Mouse (Mus musculus) limb, embryonic 11.5 days (tissue): ENCODE measurements around the gene Slc12a8. TPM values are rescaled to one million over a fixed set of nuclear protein-coding genes. Genes with fewer than 3 reads are reported as not detected.
"Not testable (repeated sequence)": the region's sequence is repeated elsewhere in the genome, so short reads cannot be mapped to it uniquely, and the experiment has no call there.

Source experiments
- ATAC-seq: fragments of 200-750 bp; cut with Nextera tagmentation; 2 replicates; pipeline ENCODE4 v1.8.0; 2017; ENCODE audit warnings: low read depth; ENCODE audit not compliant: insufficient number of reproducible peaks, low FRiP score, low TSS enrichment
- DNase-seq: peaks from one replicate; pipeline ENCODE4 v3.0.0-alpha.2; 2015; ENCODE audit warnings: low spot score
- H3K27ac ChIP-seq: fragments of 300-500 bp; sonication (generic); replicated peaks from 2 replicates; pipeline ENCODE4 v1.5.1; 2014; ENCODE audit warnings: low read depth, mild to moderate bottlenecking, low read length
- H3K27me3 ChIP-seq: fragments of 300-500 bp; sonication (generic); 2 replicates; pipeline ENCODE4 v1.6.1; 2014; ENCODE audit warnings: mild to moderate bottlenecking, low read length, mixed read lengths; ENCODE audit not compliant: control insufficient read depth, insufficient read depth
- H3K36me3 ChIP-seq: fragments of 300-500 bp; sonication (generic); 2 replicates; pipeline ENCODE4 v1.6.1; 2014; ENCODE audit warnings: mild to moderate bottlenecking, low read length, moderate library complexity, mixed read lengths; ENCODE audit not compliant: control insufficient read depth, insufficient read depth
- H3K4me1 ChIP-seq: fragments of 300-500 bp; sonication (generic); 2 replicates; pipeline ENCODE4 v1.6.1; 2014; ENCODE audit warnings: low read length, mixed read lengths; ENCODE audit not compliant: control insufficient read depth, insufficient read depth
- H3K4me2 ChIP-seq: fragments of 300-500 bp; sonication (generic); 2 replicates; pipeline ENCODE4 v1.6.1; 2014; ENCODE audit warnings: low read depth, mild to moderate bottlenecking, moderate library complexity; ENCODE audit not compliant: severe bottlenecking
- H3K4me3 ChIP-seq: fragments of 300-500 bp; sonication (generic); 2 replicates; pipeline ENCODE4 v1.5.1; 2014; ENCODE audit warnings: low read depth, low read length
- H3K9ac ChIP-seq: fragments of 300-500 bp; sonication (generic); 2 replicates; pipeline ENCODE4 v1.6.1; 2014; ENCODE audit warnings: mild to moderate bottlenecking, low read length
- H3K9me3 ChIP-seq: fragments of 300-500 bp; sonication (generic); 2 replicates; pipeline ENCODE4 v1.6.1; 2016; ENCODE audit warnings: low read length; ENCODE audit not compliant: control insufficient read depth
- WGBS: fragments of 180-500 bp; shearing (Covaris S2); extraction: QIAGEN DNeasy Blood & Tissue Kit; methylation state at CpG from one replicate; pipeline ENCODE4 v1.1.7; 2014; 5-methylcytosine and 5-hydroxymethylcytosine counted together
- polyA plus RNA-seq: library from polyadenylated mRNA; unstranded; fragments of >200 nt; fragmentation: Nextera tagmentation; extraction: Ambion mirVana; gene quantifications from 2 replicates; pipeline ENCODE4 v1.2.1, GENCODE M21; 2014

The Slc12a8 gene
- polyA plus RNA-seq, 1 experiment from 2014 or later, result 0.49 TPM

DNA sequence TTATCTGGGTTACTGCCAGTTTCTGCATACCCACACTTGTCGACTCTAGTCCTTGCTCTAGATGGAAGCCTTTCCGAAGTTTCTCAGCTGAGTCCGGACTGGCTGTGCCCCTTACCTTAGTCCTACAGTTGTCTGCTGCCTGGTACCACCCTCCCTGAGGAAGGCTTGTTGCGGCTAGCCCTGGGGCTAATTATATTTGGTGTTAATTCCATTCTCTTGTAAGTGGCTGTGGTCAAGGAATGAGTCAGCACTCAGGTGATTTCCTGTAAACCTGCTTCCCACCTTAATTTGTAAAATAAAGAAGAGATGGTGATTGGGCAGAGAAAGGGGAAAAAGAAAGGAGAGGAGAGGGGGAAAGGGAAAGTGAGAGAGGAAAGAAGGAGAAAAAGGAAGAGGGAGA lies 9.0 kb upstream of the Slc12a8 start:
- ATAC-seq (no peak), DNase-seq (no peak)
- no peaks in the 10 kb centered on the region for H3K4me1 ChIP-seq
- H3K36me3 ChIP-seq, result no peaks in the 10 kb centered on the region
- 90% methylated on average over 4 of the region's 4 CpGs for WGBS
- H3K9ac ChIP-seq, result no peak overlapping the region
- H3K4me3 ChIP-seq, result no peak overlapping the region
- no peaks in the 10 kb centered on the region for H3K9me3 ChIP-seq
- H3K4me2 ChIP-seq, result no peak overlapping the region
- no peaks in the 10 kb centered on the region for H3K27me3 ChIP-seq
- no peak overlapping the region for H3K27ac ChIP-seq

DNA sequence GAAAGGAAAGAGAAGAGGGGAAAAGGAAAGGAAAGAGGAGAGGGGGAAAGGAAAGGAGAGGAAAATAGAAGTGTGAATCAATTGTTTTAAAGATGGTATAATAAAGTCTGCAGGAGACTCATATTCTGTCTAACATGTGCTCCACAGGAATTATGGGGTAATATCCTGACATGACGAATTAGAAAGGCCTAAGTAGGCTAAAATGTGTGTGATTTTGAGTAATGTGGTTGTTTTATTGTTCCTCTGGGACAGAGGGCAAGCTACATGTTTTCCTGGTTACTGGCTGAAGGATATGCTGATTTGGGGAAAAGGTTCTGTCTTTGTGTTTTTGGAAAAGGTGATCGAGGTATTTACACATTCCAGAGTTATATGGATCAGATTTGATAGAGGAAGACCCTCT lies 7.9 kb upstream of the Slc12a8 start:
- not testable (repeated sequence) for DNase-seq, H3K27ac ChIP-seq, ATAC-seq, H3K27me3 ChIP-seq, H3K4me1 ChIP-seq, H3K9me3 ChIP-seq, H3K4me2 ChIP-seq, H3K4me3 ChIP-seq, H3K9ac ChIP-seq, H3K36me3 ChIP-seq
- 88% methylated on average over 2 of the region's 2 CpGs for WGBS

DNA sequence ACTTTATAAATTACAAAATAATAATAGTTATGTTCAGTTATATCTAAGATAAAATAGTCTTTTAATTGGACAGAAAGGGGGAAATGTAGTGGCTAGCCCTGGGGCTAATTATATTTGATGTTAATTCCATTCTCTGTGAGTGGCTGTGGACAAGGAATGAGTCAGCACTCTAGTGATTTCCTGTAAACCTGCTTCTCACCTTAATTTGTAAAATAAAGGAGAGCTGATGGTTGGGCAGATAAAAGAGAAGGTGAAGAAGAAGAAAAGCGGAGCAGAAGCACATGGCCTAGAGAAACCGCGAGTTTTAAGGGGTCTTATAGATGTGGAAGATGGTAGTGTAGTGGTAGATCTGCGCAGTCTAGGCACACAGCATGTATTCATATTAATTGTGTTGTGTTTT lies 6.3 kb upstream of the Slc12a8 start:
- ATAC-seq, result not testable (repeated sequence)

DNA sequence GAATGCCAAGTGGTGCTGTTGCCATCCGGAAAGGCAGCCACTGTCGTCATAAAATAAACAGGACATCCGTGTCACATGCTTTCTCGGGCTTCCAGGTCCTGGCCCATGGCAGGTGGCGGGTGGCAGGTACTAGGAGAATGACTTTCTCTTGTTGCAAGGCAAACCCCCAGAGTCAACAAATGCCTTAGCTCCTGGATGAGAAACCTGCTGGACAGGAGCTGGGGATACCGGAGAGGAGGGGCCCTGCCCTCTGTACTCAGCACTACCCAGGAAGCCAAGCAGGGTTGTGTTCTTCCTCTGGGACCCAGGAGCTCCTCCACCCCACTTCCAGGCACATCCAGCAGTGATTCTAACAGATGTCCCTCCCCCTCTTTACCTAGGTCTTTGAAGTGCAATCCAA lies 4.6 kb upstream of the Slc12a8 start:
- no peaks in the 10 kb centered on the region for H3K36me3 ChIP-seq
- no peak overlapping the region for H3K4me3 ChIP-seq
- DNase-seq, result no peak
- no peaks in the 10 kb centered on the region for H3K27me3 ChIP-seq
- no peak overlapping the region for H3K27ac ChIP-seq
- no peak for ATAC-seq
- 84% methylated on average over 6 of the region's 6 CpGs for WGBS
- peaks cover 5% of the 10 kb centered on the region for H3K4me1 ChIP-seq
- no peak overlapping the region for H3K9ac ChIP-seq
- H3K4me2 ChIP-seq, result no peak overlapping the region
- no peaks in the 10 kb centered on the region for H3K9me3 ChIP-seq

More for the DNA sequence above, 6.3 kb upstream of the Slc12a8 start:
- H3K27ac ChIP-seq, H3K9ac ChIP-seq, DNase-seq, H3K4me3 ChIP-seq, H3K4me2 ChIP-seq, H3K27me3 ChIP-seq, H3K9me3 ChIP-seq, H3K4me1 ChIP-seq, H3K36me3 ChIP-seq: not testable (repeated sequence)
- WGBS, result 95% methylated on average over 4 of the region's 4 CpGs

DNA sequence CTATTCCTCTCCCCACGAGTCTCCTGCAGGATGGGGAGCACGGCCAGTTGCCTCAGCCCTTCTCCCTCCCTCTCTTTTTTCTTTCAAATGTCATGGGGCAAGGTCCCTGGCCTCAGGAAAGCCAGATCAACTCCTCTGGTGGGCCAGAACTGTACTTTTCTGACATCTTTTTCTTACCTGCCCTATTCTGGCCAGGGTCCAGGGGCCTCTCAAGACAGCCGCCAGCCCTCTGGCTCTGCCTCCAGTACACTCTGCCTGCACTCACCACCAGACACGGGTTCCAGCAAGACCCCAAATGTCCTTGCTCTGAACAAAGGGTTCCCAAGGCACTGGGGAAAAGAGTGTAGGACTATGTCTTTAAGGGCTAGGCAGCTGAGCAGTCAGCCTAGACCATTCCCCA lies 499 bp downstream of the Slc12a8 start:
- no peaks in the 10 kb centered on the region for H3K27me3 ChIP-seq
- H3K27ac ChIP-seq, result no peak overlapping the region
- H3K4me2 ChIP-seq, result peak overlapping the region; percentile 52
- ATAC-seq, result no peak
- no peak overlapping the region; the same call in 1 of the 2 replicates for H3K9ac ChIP-seq
- no peak for DNase-seq
- H3K4me1 ChIP-seq, result peaks cover 5% of the 10 kb centered on the region
- WGBS, result 28% methylated on average over 4 of the region's 4 CpGs
- H3K36me3 ChIP-seq, result no peaks in the 10 kb centered on the region
- H3K4me3 ChIP-seq, result no peak overlapping the region
- H3K9me3 ChIP-seq, result no peaks in the 10 kb centered on the region

DNA sequence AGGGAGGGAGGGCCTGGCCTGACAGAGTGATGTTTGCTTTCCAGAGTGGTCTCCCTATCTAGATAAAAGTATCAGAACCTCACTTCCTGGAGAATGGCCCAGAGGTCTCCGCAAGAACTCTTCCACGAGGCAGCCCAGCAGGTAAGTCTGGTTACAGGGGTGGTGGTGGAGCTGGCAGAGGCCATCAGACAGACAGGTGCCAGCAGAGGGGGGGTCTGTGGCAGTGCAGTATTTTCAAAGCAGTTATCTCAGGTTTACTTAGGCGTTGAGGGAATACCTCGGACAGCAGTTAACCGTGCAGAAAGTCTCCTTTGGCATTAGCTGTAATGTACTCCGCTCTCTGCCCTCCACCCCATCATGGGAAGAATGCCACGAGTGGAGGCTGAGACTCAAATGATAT lies 1.1 kb downstream of the Slc12a8 start:
- DNase-seq (no peak), ATAC-seq (no peak)
- no peaks in the 10 kb centered on the region for H3K9me3 ChIP-seq
- H3K9ac ChIP-seq, result no peak overlapping the region
- H3K27ac ChIP-seq, result no peak overlapping the region
- no peaks in the 10 kb centered on the region for H3K27me3 ChIP-seq
- no peak overlapping the region for H3K4me2 ChIP-seq
- WGBS, result 68% methylated on average over 7 of the region's 7 CpGs
- H3K36me3 ChIP-seq, result no peaks in the 10 kb centered on the region
- H3K4me1 ChIP-seq, result peaks cover 5% of the 10 kb centered on the region
- H3K4me3 ChIP-seq, result no peak overlapping the region

DNA sequence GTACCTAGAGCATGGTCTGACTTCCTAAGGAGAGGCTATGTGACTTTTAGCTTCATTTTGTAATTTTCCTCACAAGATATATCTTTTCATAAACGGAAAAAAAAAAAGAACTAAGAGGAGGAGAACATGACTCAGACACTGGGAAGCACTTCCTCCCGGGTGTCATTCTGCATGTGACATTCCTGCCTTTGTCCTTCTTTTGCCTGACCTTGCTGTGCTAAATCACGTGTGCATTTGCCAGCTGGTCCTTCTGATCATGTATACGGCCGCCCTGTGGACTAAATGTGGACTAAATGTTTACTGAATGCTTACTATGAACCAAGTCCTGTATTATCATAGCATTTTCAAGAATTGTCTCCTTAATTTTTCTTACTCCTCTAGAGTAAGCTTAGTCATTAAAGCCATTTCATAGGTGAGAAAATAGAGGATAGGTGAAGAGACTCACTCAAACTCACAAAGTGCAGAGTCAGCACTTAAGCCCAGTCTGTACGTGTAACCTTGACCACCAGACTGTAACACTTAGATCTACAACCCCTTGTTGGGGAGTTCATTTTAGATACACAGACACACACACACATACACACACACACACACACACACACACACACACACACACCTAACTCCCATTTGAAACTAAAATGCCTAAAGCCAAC lies 2.9 kb downstream of the Slc12a8 start:
- no peak overlapping the region for H3K4me3 ChIP-seq
- H3K27ac ChIP-seq, result no peak overlapping the region
- no peak overlapping the region for H3K4me2 ChIP-seq
- no peaks in the 10 kb centered on the region for H3K36me3 ChIP-seq
- no peak for DNase-seq
- no peaks in the 10 kb centered on the region for H3K9me3 ChIP-seq
- no peaks in the 10 kb centered on the region for H3K27me3 ChIP-seq
- WGBS, result 85% methylated on average over 6 of the region's 6 CpGs
- peaks cover 5% of the 10 kb centered on the region for H3K4me1 ChIP-seq
- H3K9ac ChIP-seq, result no peak overlapping the region
- ATAC-seq, result no peak

DNA sequence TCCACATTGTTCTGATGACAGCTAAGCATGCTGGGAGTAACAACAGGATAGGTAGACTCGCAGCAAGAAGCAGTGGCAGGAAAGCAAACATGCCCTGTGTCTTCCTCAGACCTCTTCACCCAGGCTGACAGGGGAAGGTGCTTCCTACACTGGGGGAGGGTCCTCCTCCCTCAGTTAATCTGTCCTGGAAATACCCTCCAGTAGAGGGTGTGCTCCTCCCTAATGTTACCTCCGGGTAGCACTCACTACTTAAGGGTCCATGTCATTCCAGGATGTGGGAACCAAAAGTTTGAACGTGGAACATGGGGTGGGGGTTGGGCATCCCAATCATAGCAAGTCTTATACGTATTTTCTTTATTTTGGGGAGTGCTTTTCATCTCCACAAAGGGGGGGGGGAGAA lies 5.4 kb downstream of the Slc12a8 start:
- WGBS, result 62% methylated on average over 4 of the region's 4 CpGs
- no peaks in the 10 kb centered on the region for H3K36me3 ChIP-seq
- no peaks in the 10 kb centered on the region for H3K27me3 ChIP-seq
- H3K4me1 ChIP-seq, result no peaks in the 10 kb centered on the region; the same call in 1 of the 2 replicates
- H3K4me2 ChIP-seq, result no peak overlapping the region
- H3K4me3 ChIP-seq, result no peak overlapping the region
- H3K9ac ChIP-seq, result no peak overlapping the region
- H3K9me3 ChIP-seq, result no peaks in the 10 kb centered on the region
- DNase-seq, result no peak
- no peak overlapping the region for H3K27ac ChIP-seq
- no peak for ATAC-seq

DNA sequence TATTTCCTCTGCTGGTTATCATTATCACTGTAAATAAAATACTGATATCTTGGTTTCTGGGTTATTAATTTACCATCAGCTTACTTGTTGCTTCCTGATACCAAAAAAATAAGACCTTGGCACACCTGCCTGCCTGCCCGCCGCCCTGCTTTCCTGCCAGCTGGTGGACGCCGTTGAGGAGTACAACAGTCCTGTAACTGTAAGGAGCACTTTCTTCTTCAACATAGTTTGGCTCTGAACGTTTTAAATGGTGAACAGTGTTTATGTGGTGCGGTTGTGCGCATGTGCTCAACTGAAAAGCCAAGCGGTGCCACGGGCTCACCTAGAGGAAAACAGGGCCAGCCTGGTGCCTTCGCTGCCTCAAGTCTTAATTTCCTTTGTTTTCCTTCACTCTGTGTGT lies 6.4 kb downstream of the Slc12a8 start:
- Histone ChIP-seq H3K9me3 (no peaks in the 10 kb centered on the region; the same call in 1 of the 2 replicates), H3K4me2 (no peak overlapping the region), H3K27ac (no peak overlapping the region), H3K4me3 (no peak overlapping the region), H3K36me3 (no peaks in the 10 kb centered on the region), H3K4me1 (no peaks in the 10 kb centered on the region), H3K9ac (no peak overlapping the region), H3K27me3 (no peaks in the 10 kb centered on the region)
- DNase-seq (no peak), ATAC-seq (no peak)
- 93% methylated on average over 10 of the region's 10 CpGs for WGBS
